Mouse (Mus musculus) CH12.LX (cell line): Measurements from ENCODE around the gene Cbx8. TPM values are rescaled to one million over a fixed set of nuclear protein-coding genes. Genes with fewer than 3 reads are reported as not detected.
A peak's percentile ranks its signal among the peaks of the same experiment; 100 is the strongest.

Source experiments
- DNase-seq: peaks from one replicate; pipeline ENCODE4 v3.0.0-alpha.2; 2013; ENCODE audit errors: extremely low read depth
- H3K27ac ChIP-seq: 2 replicates; pipeline ENCODE4 v1.5.1; 2012; ENCODE audit warnings: low read depth, mild to moderate bottlenecking, control low read depth, moderate library complexity; ENCODE audit not compliant: insufficient read depth
- H3K27me3 ChIP-seq: replicated peaks from 2 replicates; pipeline ENCODE3; 2012; ENCODE audit warnings: inconsistent platforms
- H3K36me3 ChIP-seq, 2 experiments: replicated peaks in 1 of 2; 2 replicates each; pipeline versions ENCODE3 to v1.6.1; 2012; ENCODE audit warnings: inconsistent platforms in 1 of 2, low read length in 1 of 2, mild to moderate bottlenecking in 1 of 2, mixed read lengths in 1 of 2, moderate library complexity in 1 of 2; ENCODE audit not compliant: control insufficient read depth in 1 of 2, insufficient read depth in 1 of 2
- H3K4me1 ChIP-seq, 2 experiments: 2 replicates each; pipeline ENCODE4 v1.6.1; 2012; ENCODE audit warnings: inconsistent platforms in 1 of 2, moderate library complexity in 1 of 2; ENCODE audit not compliant: insufficient read depth in 2 of 2, control insufficient read depth in 1 of 2
- H3K4me2 ChIP-seq: 2 replicates; pipeline ENCODE4 v1.6.1; 2012; ENCODE audit warnings: low read depth, mild to moderate bottlenecking, control low read depth; ENCODE audit not compliant: poor library complexity, insufficient read depth, severe bottlenecking
- H3K4me3 ChIP-seq, 3 experiments: fragments of 150-350 bp in 1 of 3; sonication (generic) in 1 of 3; replicated peaks in 1 of 3; 2 replicates each; pipeline versions ENCODE3 to v1.5.1; 2011 to 2012; ENCODE audit warnings: low read depth in 2 of 3, low read length in 2 of 3, mild to moderate bottlenecking in 2 of 3, moderate library complexity in 2 of 3, control low read depth in 1 of 3, improper control_type of control experiment in 1 of 3, inconsistent platforms in 1 of 3, mixed read lengths in 1 of 3; ENCODE audit not compliant: poor library complexity in 1 of 3
- H3K79me2 ChIP-seq: replicated peaks from 2 replicates; pipeline ENCODE4 v1.6.1; 2012; ENCODE audit warnings: mild to moderate bottlenecking, moderate library complexity; ENCODE audit not compliant: control insufficient read depth, poor library complexity, insufficient read depth, severe bottlenecking; ENCODE audit errors: extremely low read depth
- H3K9ac ChIP-seq: 2 replicates; pipeline ENCODE4 v1.6.1; 2012; ENCODE audit warnings: low read depth, mild to moderate bottlenecking, control low read depth, moderate library complexity; ENCODE audit not compliant: insufficient read depth
- H3K9me3 ChIP-seq: replicated peaks from 2 replicates; pipeline ENCODE3; 2012; ENCODE audit warnings: low read length, inconsistent platforms, mixed read lengths
- BHLHE40 ChIP-seq: IDR thresholded peaks from 2 replicates; pipeline ENCODE4 v1.6.1; 2011; ENCODE audit warnings: mild to moderate bottlenecking, low read depth, low read length, improper control_type of control experiment
- CHD1 ChIP-seq: IDR thresholded peaks from 2 replicates; pipeline ENCODE4 v1.6.1; 2012; ENCODE audit warnings: low read depth, low read length, improper control_type of control experiment, inconsistent platforms
- CHD2 ChIP-seq: IDR thresholded peaks from 2 replicates; pipeline ENCODE4 v1.6.1; 2011; ENCODE audit warnings: low read length, improper control_type of control experiment
- CTCF ChIP-seq, 2 experiments: IDR thresholded peaks in 1 of 2; conservative IDR thresholded peaks in 1 of 2; 2 replicates each; pipeline ENCODE4 v1.5.1; 2011 to 2012; ENCODE audit warnings: low read depth in 2 of 2, low read length in 2 of 2, improper control_type of control experiment in 1 of 2, inconsistent platforms in 1 of 2, mild to moderate bottlenecking in 1 of 2, moderate library complexity in 1 of 2
- E2F4 ChIP-seq: IDR thresholded peaks from 2 replicates; pipeline ENCODE4 v1.6.1; 2011; ENCODE audit warnings: low read depth, low read length, improper control_type of control experiment; ENCODE audit not compliant: insufficient replicate concordance
- ELF1 ChIP-seq: IDR thresholded peaks from 2 replicates; pipeline ENCODE4 v1.6.1; 2014; ENCODE audit warnings: low read depth, mild to moderate bottlenecking, inconsistent platforms, low read length, improper control_type of control experiment
- EP300 ChIP-seq: IDR thresholded peaks from 2 replicates; pipeline ENCODE4 v1.6.1; 2011; ENCODE audit warnings: low read length, improper control_type of control experiment
- ETS1 ChIP-seq: conservative IDR thresholded peaks from 2 replicates; pipeline ENCODE4 v1.6.1; 2012; ENCODE audit warnings: low read depth, mild to moderate bottlenecking, inconsistent platforms, low read length, improper control_type of control experiment, moderate library complexity
- GABPA ChIP-seq: IDR thresholded peaks from 2 replicates; pipeline ENCODE4 v1.6.1; 2012; ENCODE audit warnings: low read depth, low read length, improper control_type of control experiment, inconsistent platforms; ENCODE audit not compliant: insufficient replicate concordance
- HCFC1 ChIP-seq: IDR thresholded peaks from 2 replicates; pipeline ENCODE4 v1.6.1; 2012; ENCODE audit warnings: low read depth, mild to moderate bottlenecking, inconsistent platforms, low read length, improper control_type of control experiment
- IRF4 ChIP-seq: IDR thresholded peaks from 2 replicates; pipeline ENCODE4 v1.6.1; 2014; ENCODE audit warnings: low read depth, mild to moderate bottlenecking, inconsistent platforms, low read length, improper control_type of control experiment
- JUN ChIP-seq: IDR thresholded peaks from 2 replicates; pipeline ENCODE4 v1.6.1; 2011; ENCODE audit warnings: low read depth, mild to moderate bottlenecking, low read length, improper control_type of control experiment, moderate library complexity; ENCODE audit not compliant: insufficient read depth
- JUND ChIP-seq: conservative IDR thresholded peaks from 2 replicates; pipeline ENCODE4 v1.6.1; 2011; ENCODE audit warnings: low read depth, low read length, improper control_type of control experiment
- KAT2A ChIP-seq: IDR thresholded peaks from 2 replicates; pipeline ENCODE4 v1.6.1; 2012; ENCODE audit warnings: low read length, improper control_type of control experiment, inconsistent platforms; ENCODE audit not compliant: insufficient replicate concordance
- MAFK ChIP-seq: IDR thresholded peaks from 2 replicates; pipeline ENCODE4 v1.6.1; 2011; ENCODE audit warnings: low read length, improper control_type of control experiment; ENCODE audit not compliant: insufficient replicate concordance
- MAX ChIP-seq: IDR thresholded peaks from 2 replicates; pipeline ENCODE4 v1.6.1; 2011; ENCODE audit warnings: low read length, improper control_type of control experiment
- MAZ ChIP-seq: IDR thresholded peaks from 2 replicates; pipeline ENCODE4 v1.6.1; 2012; ENCODE audit warnings: low read depth, mild to moderate bottlenecking, inconsistent platforms, low read length, improper control_type of control experiment, moderate library complexity
- MEF2A ChIP-seq: IDR thresholded peaks from 2 replicates; pipeline ENCODE4 v1.6.1; 2014; ENCODE audit warnings: low read depth, mild to moderate bottlenecking, inconsistent platforms, low read length, improper control_type of control experiment, borderline replicate concordance
- MXI1 ChIP-seq: IDR thresholded peaks from 2 replicates; pipeline ENCODE4 v1.6.1; 2011; ENCODE audit warnings: mild to moderate bottlenecking, low read depth, low read length, improper control_type of control experiment
- MYC ChIP-seq: IDR thresholded peaks from 2 replicates; pipeline ENCODE4 v1.6.1; 2011; ENCODE audit warnings: low read depth, mild to moderate bottlenecking, improper control_type of control experiment, low read length
- NELFE ChIP-seq: IDR thresholded peaks from 2 replicates; pipeline ENCODE4 v1.6.1; 2011; ENCODE audit warnings: low read depth, low read length, improper control_type of control experiment
- NRF1 ChIP-seq: IDR thresholded peaks from 2 replicates; pipeline ENCODE4 v1.6.1; 2014; ENCODE audit warnings: low read depth, mild to moderate bottlenecking, inconsistent platforms, low read length, improper control_type of control experiment, moderate library complexity
- PAX5 ChIP-seq: IDR thresholded peaks from 2 replicates; pipeline ENCODE4 v1.6.1; 2012; ENCODE audit warnings: low read length, inconsistent platforms, mixed read lengths
- POLR2A ChIP-seq: IDR thresholded peaks from 2 replicates; pipeline ENCODE4 v1.6.1; 2011; ENCODE audit warnings: low read depth, mild to moderate bottlenecking, improper control_type of control experiment, low read length
- POLR2AphosphoS2 ChIP-seq: IDR thresholded peaks from 2 replicates; pipeline ENCODE4 v1.6.1; 2011; ENCODE audit warnings: low read depth, low read length, improper control_type of control experiment
- RAD21 ChIP-seq: IDR thresholded peaks from 2 replicates; pipeline ENCODE4 v1.6.1; 2011; ENCODE audit warnings: low read depth, mild to moderate bottlenecking, low read length, improper control_type of control experiment, moderate library complexity
- RCOR1 ChIP-seq: conservative IDR thresholded peaks from 2 replicates; pipeline ENCODE4 v1.6.1; 2012; ENCODE audit warnings: low read depth, mild to moderate bottlenecking, inconsistent platforms, low read length, improper control_type of control experiment
- SIN3A ChIP-seq: IDR thresholded peaks from 2 replicates; pipeline ENCODE4 v1.6.1; 2012; ENCODE audit warnings: low read length, improper control_type of control experiment, inconsistent platforms
- SMC3 ChIP-seq: IDR thresholded peaks from 2 replicates; pipeline ENCODE4 v1.6.1; 2011; ENCODE audit warnings: low read depth, low read length, improper control_type of control experiment
- TBP ChIP-seq: conservative IDR thresholded peaks from 2 replicates; pipeline ENCODE4 v1.6.1; 2011; ENCODE audit warnings: low read depth, low read length, improper control_type of control experiment
- TCF12 ChIP-seq: IDR thresholded peaks from 2 replicates; pipeline ENCODE4 v1.6.1; 2014; ENCODE audit warnings: low read depth, mild to moderate bottlenecking, inconsistent platforms, low read length, improper control_type of control experiment
- UBTF ChIP-seq: IDR thresholded peaks from 2 replicates; pipeline ENCODE4 v1.6.1; 2012; ENCODE audit warnings: low read depth, mild to moderate bottlenecking, inconsistent platforms, low read length, improper control_type of control experiment, moderate library complexity
- USF1 ChIP-seq: IDR thresholded peaks from 2 replicates; pipeline ENCODE4 v1.6.1; 2014; ENCODE audit warnings: low read depth, mild to moderate bottlenecking, inconsistent platforms, low read length, improper control_type of control experiment
- USF2 ChIP-seq: conservative IDR thresholded peaks from 2 replicates; pipeline ENCODE4 v1.6.1; 2011; ENCODE audit warnings: low read depth, low read length, improper control_type of control experiment
- ZC3H11A ChIP-seq: IDR thresholded peaks from 2 replicates; pipeline ENCODE4 v1.6.1; 2012; ENCODE audit warnings: low read depth, mild to moderate bottlenecking, inconsistent platforms, low read length, improper control_type of control experiment
- ZKSCAN1 ChIP-seq: IDR thresholded peaks from 2 replicates; pipeline ENCODE4 v1.6.1; 2012; ENCODE audit warnings: low read depth, inconsistent platforms, low read length, improper control_type of control experiment, borderline replicate concordance
- ZMIZ1 ChIP-seq: IDR thresholded peaks from 2 replicates; pipeline ENCODE4 v1.6.1; 2012; ENCODE audit warnings: low read depth, mild to moderate bottlenecking, inconsistent platforms, low read length, improper control_type of control experiment
- ZNF384 ChIP-seq: IDR thresholded peaks from 2 replicates; pipeline ENCODE4 v1.6.1; 2012; ENCODE audit warnings: low read depth, low read length, improper control_type of control experiment, inconsistent platforms
- dilution Hi-C: fragments of 300-500 bp; cut with MboI; formaldehyde crosslinking; loops from 2 replicates; pipeline ENCODE4 v1.14.3; 2020; ENCODE audit warnings: low sequenced_read_pairs; ENCODE audit not compliant: extremely low pct_unique_long_range_greater_than_20kb, extremely low pct_ligation_motif_present
- in situ Hi-C: fragments of 300-500 bp; cut with MboI; formaldehyde crosslinking; loops from 3 replicates; pipeline ENCODE4 v1.14.3; 2019; ENCODE audit warnings: low sequenced_read_pairs, low pct_ligation_motif_present, low pct_unique_long_range_greater_than_20kb, mixed read lengths
- polyA plus RNA-seq: library from polyadenylated mRNA; unstranded; fragments of >175 nt; gene quantifications from 2 replicates; pipeline ENCODE4 v1.2.1, GENCODE M21; 2012; ENCODE audit warnings: low read depth; ENCODE audit not compliant: insufficient read length
- total RNA-seq, 2 experiments: library from RNA; depleted of rRNA; stranded (reverse); fragments of 300-350 nt in 1 of 2; fragments of >200 nt in 1 of 2; gene quantifications; 2 replicates each; pipeline ENCODE4 v1.2.3; 2012 to 2014

Gene Cbx8
- total and polyA plus RNA-seq, 3 experiments: 6.0 to 10.2 (median 6.2) TPM

DNA sequence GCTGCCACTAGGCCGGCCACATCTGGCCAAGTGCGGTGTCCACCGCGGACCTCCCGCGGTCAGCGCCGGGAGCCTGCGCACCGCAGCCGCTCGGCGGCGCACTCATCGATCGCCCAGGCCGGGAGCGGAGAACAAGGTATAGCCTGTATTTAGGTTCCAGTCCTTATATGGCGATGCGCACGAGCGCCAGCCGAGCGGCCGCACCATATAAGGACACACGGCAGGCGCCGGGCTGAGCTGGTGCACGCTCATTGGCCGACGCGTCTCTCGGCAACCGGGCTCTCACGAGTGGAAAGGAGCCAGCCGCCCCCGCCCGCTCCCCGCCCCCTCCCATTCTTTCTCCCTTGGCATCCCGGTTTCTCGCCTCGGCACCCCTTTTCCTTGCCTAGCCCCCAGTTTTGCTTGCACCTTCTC, 12.5 kb upstream of the Cbx8 start:
- Histone ChIP-seq H3K4me2 (peak overlapping the region; percentile 94), H3K9ac (no peak overlapping the region; the same call in 1 of the 2 replicates), H3K9me3 (peaks cover 27% of the 10 kb centered on the region), H3K27ac (no peak overlapping the region), H3K4me1 (peaks cover 20 to 70% of the 10 kb centered on the region in 2 experiments), H3K27me3 (peaks cover 98% of the 10 kb centered on the region), H3K36me3 (no peaks in the 10 kb centered on the region), H3K79me2 (no peaks in the 10 kb centered on the region), H3K4me3 (peak overlapping the region in 1 of 3 experiments; percentile 28)
- in situ Hi-C loops (loop anchor here (5.0 kb wide), 2 partner anchors 39 to 134 kb away; no protein-coding TSS in a partner anchor), dilution Hi-C loops (no loop called here)
- DNase-seq: peak; percentile 78
- TF ChIP-seq ZKSCAN1: no peak
- TF ChIP-seq POLR2AphosphoS2: no peak
- no peak for TF ChIP-seq MAFK
- peak; percentile 18; the same call in 1 of the 2 replicates for TF ChIP-seq IRF4
- no peak for TF ChIP-seq UBTF
- TF ChIP-seq CTCF (conservative IDR thresholded peaks at IDR 0.05 in 1 of 2, IDR thresholded peaks at IDR 0.05 in 1 of 2; ENCODE audit: low read depth in 2 of 2, low read length in 2 of 2): peak in 1 of 2 experiments; percentile 47; a peak in 2 of 4 replicates
- TF ChIP-seq EP300: no peak
- TF ChIP-seq JUN: no peak
- TF ChIP-seq E2F4: no peak
- no peak for TF ChIP-seq ETS1
- TF ChIP-seq TCF12: no peak; the same call in 1 of the 2 replicates
- TF ChIP-seq USF1: no peak
- no peak for TF ChIP-seq HCFC1
- TF ChIP-seq USF2: no peak
- TF ChIP-seq JUND: no peak
- TF ChIP-seq CHD1: no peak
- no peak for TF ChIP-seq PAX5
- TF ChIP-seq RCOR1: no peak
- no peak for TF ChIP-seq MYC
- TF ChIP-seq BHLHE40: peak; percentile 97
- no peak for TF ChIP-seq ELF1
- no peak for TF ChIP-seq MEF2A
- no peak for TF ChIP-seq KAT2A
- peak; percentile 87 for TF ChIP-seq MAZ
- TF ChIP-seq ZMIZ1: 0 out of 2 replicates have a peak, but pooled peaks have one; percentile 2
- TF ChIP-seq GABPA: no peak
- TF ChIP-seq MXI1: peak; percentile 80
- TF ChIP-seq SIN3A: peak; percentile 61; the same call in 1 of the 2 replicates
- no peak for TF ChIP-seq NELFE
- TF ChIP-seq POLR2A: peak; percentile 55
- no peak for TF ChIP-seq ZNF384
- 0 out of 2 replicates have a peak, but pooled peaks have one; percentile 9 for TF ChIP-seq MAX
- TF ChIP-seq ZC3H11A: no peak
- TF ChIP-seq NRF1: peak; percentile 66
- 0 out of 2 replicates have a peak, but pooled peaks have one; percentile 14 for TF ChIP-seq TBP
- no peak; the same call in 1 of the 2 replicates for TF ChIP-seq RAD21
- TF ChIP-seq SMC3: 0 out of 2 replicates have a peak, but pooled peaks have one; percentile 22
- no peak; the same call in 1 of the 2 replicates for TF ChIP-seq CHD2
